Mouse (Mus musculus) Patski (cell line): Measurements from ENCODE around the gene Atp13a2. TPM values are rescaled to one million over a fixed set of nuclear protein-coding genes. Genes with fewer than 3 reads are reported as not detected.
A peak's percentile ranks its signal among the peaks of the same experiment; 100 is the strongest.

ENCODE experiments used
- ATAC-seq: fragments of 100-300 bp; one replicate; pipeline ENCODE4 v1.8.0; 2021
- CTCF ChIA-PET: fragments of 350-600 bp; sonication (Branson Sonifier 250); formaldehyde crosslinking; loops from one replicate; lab custom pipeline; 2022; ENCODE audit warnings: inconsistent platforms; lab: Charles Lee
- POLR2A ChIA-PET: fragments of 350-600 bp; sonication (Branson Sonifier 250); formaldehyde crosslinking; loops from one replicate; lab custom pipeline; 2022; ENCODE audit warnings: antibody characterized with exemption, inconsistent platforms; lab: Charles Lee
- DNase-seq: peaks from one replicate; pipeline ENCODE4 v3.0.0-alpha.2; 2011; ENCODE audit warnings: low read depth, low spot score
- H3K27me3 ChIP-seq: fragments of 371-371 bp; one replicate; pipeline ENCODE4 v1.5.1; 2021
- CTCF ChIP-seq: fragments of 100-300 bp; IDR thresholded peaks from one replicate; pipeline ENCODE4 v1.5.1; 2021
- in situ Hi-C: fragments of 300-500 bp; cut with MboI; formaldehyde crosslinking; loops from 3 replicates; pipeline ENCODE4 v1.11.1; 2018; ENCODE audit warnings: low pct_unique_long_range_greater_than_20kb, mixed read lengths
- polyA plus RNA-seq: library from polyadenylated mRNA; unstranded; gene quantifications from one replicate; pipeline ENCODE4 v1.2.3, GENCODE M21; 2021

Atp13a2 gene
- 42.6 TPM for polyA plus RNA-seq

DNA sequence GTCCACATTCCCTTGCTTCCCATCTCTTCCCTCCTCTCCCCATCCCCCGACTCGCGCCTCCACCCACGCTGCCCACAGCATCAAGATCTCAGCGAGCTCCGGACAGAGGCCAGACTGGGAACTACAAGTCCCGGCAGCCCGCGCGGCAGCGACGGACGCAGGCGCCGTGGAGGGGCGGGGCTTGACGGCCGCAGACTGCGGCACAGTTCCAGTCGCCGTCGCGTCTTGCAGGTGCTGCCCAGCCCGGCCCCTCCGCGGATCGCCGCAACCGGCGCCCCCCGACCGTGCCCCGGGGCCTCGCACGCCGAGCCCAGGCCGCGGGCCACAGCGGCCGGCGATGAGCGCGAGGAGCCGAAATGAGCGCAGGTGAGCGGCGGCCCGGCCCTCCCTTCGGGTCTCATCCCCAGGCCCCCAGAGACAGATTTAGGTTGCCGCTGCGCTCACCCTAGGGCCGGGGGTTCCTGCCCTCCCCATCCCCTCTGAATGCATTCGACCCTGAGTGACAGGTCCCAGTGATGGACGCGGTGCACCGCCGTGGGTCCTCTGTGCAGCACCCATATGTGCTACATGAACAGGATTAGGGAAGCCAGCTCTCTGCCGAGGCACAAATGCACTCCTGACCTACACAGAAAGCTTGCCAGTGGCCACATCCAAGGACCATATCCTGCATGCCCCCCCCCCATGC lies at the start of gene Atp13a2:
Gene Atp13a2, plus strand, starts transcription at position 163 of the 685 bp plus-strand sequence.
- DNase-seq (no peak), ATAC-seq (peak; percentile 58)
- no peak for TF ChIP-seq CTCF
- POLR2A ChIA-PET: no interaction called here
- H3K27me3 ChIP-seq: no peaks in the 10 kb centered on the region
- in situ Hi-C loops: no loop called here
- CTCF ChIA-PET: no interaction called here

DNA sequence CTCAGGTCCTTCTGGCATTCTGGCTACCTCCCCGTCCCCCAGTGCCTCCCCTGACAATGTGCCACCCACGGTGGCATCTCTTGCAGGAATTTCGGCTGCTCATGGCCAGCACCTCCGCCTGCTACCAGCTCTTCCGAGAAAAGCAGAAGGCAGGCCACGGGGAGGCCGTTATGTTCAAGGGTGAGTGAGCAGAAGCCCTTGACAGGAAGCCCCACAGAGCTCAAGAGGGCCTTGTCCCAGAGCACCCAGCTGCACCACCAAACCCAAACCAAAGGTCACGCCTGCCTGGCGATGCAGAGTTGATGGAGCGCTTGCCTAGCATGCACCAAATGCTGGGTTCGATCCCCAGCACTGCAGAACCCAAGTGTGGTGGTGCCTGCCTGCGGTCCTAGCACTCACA lies 42.3 kb upstream of the Atp13a2 start:
- POLR2A ChIA-PET: no interaction called here
- DNase-seq (peak; percentile 73), ATAC-seq (peak; percentile 65)
- CTCF ChIA-PET: no interaction called here
- TF ChIP-seq CTCF: no peak
- H3K27me3 ChIP-seq: no peaks in the 10 kb centered on the region
- in situ Hi-C loops: no loop called here

DNA sequence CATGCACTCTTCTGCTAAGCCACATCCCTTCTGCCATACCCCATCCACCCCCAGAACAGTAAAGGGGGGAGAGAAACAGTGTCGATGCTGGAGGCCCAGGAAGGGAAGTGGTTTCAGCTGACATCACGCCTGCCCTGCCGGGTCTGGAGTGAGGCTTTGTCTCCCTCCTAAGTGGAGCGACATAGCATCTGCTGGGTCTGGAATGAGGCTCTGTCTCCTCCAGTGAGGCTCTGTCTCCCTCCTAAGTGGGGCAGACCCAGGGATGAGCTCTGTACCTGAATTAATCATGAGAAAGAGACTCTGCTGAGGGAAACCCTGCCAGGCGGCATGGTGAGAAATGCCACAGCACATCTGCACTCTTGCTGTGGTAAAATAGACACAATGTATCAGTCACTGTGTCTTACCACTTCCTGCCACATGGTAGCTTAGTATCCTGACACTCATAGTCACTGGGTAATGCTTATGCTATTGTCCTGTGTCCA lies 41.7 kb upstream of the Atp13a2 start:
- in situ Hi-C loops: loop anchor here (5.0 kb wide), 1 partner anchor 38 kb away; the partner anchor contains the start of gene Padi2
- POLR2A ChIA-PET: no interaction called here
- ATAC-seq: no peak
- CTCF ChIA-PET: interaction anchor here (0.8 to 1.8 kb wide), 3 partner anchors 13 to 30 kb away, joined by 3 to 7 read pairs (median 3); no protein-coding TSS in a partner anchor
- TF ChIP-seq CTCF: no peak
- DNase-seq: no peak
- H3K27me3 ChIP-seq: no peaks in the 10 kb centered on the region

DNA sequence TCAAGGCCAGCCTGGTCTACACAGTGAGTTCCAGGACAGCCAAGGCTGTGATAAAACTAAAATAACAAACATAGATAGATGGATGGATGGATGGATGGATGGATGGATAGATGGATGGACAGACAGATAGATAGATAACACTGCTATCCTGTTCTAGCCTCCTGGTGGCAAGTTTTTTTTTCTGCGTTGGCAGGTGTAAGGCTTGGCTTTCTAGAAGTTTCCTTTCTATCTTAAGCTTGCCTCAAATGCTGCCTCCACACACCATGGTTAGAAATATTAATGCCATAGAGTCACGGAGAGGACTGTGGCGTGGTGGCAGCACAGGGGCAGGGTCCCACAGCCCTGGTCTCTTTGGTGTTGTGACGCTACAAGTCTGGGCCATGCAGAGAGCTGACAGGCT lies 41.1 kb upstream of the Atp13a2 start:
- DNase-seq: no peak
- no peaks in the 10 kb centered on the region for H3K27me3 ChIP-seq
- no peak for TF ChIP-seq CTCF
- ChIA-PET POLR2A (no interaction called here), CTCF (interaction anchor here (0.8 to 1.8 kb wide), 4 partner anchors 12 to 244 kb away, joined by 3 to 7 read pairs (median 4); no protein-coding TSS in a partner anchor)
- ATAC-seq: no peak
- in situ Hi-C loops: loop anchor here (5.0 kb wide), 1 partner anchor 38 kb away; the partner anchor contains the start of gene Padi2

DNA sequence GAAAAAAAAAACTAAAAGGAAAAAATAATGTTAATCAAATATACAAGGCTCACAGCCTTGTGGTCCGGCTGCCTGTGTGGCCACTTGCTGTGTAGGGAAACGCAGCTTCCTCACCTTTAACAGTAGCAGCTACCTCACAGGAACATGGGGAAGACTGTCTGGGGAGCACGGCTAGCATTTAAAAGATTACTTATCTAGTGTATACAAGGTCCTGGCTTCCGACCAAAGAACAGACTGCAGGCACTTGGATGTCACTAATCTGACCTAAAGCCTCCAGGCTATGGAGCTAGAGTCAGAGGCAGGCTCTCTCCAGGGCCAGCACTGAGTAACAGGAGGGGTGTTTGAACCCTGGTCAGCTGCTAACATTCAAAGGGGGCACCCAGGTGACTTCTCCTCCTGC lies 40.6 kb upstream of the Atp13a2 start:
- CTCF ChIA-PET: interaction anchor here (1.0 to 1.8 kb wide), 2 partner anchors 31 to 245 kb away, joined by 4 to 7 read pairs; no protein-coding TSS in a partner anchor
- POLR2A ChIA-PET: no interaction called here
- ATAC-seq: no peak
- H3K27me3 ChIP-seq: no peaks in the 10 kb centered on the region
- no peak for TF ChIP-seq CTCF
- no peak for DNase-seq
- in situ Hi-C loops: loop anchor here (5.0 kb wide), 1 partner anchor 39 kb away; the partner anchor contains the start of gene Padi2

DNA sequence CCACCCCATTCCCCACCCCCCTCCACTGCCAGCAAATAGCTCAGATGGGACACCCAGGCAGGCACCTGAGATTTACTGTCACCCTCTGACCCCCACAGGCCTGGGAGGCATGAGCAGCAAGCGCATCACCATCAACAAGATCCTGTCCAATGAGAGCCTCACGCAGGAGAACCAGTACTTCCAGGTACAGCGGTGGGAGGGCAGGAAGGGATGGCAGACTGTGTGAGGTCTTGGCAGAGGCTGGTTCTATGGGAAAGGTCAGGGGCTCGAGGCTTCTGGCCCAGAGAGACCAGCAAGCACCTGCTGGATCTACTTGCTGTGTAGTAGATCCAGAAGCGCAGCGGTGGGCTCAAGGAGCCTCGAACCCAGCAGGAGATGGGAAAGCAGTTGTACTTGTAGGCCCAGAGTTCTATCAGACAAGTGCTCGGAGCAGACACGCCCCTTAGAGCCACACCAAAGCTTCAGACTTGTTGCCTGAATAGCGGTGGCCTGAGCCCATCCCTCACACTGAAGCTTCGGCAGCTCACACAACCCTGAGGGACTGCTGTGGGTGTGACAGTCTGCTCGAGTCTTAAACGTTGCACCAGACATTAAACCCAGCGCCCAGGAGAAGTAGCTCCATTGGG lies 40.0 kb upstream of the Atp13a2 start:
- H3K27me3 ChIP-seq: no peaks in the 10 kb centered on the region
- in situ Hi-C loops: loop anchor here (5.0 kb wide), 1 partner anchor 39 kb away; the partner anchor contains the start of gene Padi2
- no peak for DNase-seq
- no peak for ATAC-seq
- TF ChIP-seq CTCF: no peak
- CTCF ChIA-PET: interaction anchor here (1.0 kb wide), 1 partner anchor 245 kb away, joined by 4 read pairs; no protein-coding TSS in a partner anchor
- POLR2A ChIA-PET: no interaction called here

DNA sequence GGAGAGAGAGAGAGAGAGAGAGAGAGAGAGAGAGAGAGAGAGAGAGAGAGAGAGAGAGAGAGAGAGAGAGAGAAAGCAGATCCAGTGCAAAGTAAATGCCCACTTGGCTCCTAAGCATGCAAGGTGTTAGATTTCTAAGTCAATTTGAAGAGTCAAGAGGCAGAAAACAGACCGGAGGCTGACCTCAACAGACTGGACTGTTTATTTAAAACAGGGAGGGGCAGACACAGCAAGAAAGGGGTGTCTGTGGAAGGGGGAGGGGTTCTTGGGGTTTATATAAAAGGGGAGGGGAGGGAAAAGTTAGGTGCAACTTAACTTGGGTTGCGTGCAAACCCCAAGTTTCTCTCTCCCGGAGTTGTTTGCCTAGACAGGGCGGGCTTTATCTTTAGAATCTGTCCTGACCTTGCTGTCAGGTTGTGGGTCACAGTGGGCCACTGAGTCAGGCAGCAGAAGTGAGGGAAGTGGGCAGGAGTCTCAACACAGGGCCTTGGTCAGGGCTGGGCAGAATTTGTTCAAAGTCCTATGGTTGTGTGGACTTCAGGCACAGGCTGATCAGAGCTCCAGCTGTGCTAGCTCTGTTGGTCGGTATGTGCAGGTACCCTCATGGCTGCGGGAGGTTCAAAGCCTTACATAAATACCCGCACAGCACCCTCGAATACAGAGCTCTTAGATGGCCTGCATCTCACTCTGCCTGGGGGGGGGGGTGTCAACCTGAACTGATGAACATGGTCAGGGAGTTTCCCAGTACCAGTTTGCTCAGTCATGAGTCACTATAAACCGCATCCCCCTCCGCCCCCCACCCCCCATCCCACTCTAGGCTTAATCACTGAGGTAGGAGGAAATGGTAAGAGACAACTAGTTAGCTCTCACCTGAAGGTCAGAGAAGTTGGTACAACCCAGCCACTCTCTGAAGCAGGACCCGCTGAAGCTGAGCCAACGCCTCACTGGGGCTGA lies 38.9 kb upstream of the Atp13a2 start:
- DNase-seq (no peak), ATAC-seq (no peak)
- ChIA-PET POLR2A (interaction anchor here (0.6 kb wide), 1 partner anchor 275 kb away, joined by 3 read pairs; no protein-coding TSS in a partner anchor), CTCF (no interaction called here)
- in situ Hi-C loops: loop anchor here (5.0 kb wide), 1 partner anchor 40 kb away; the partner anchor contains the start of gene Padi2
- TF ChIP-seq CTCF: no peak
- H3K27me3 ChIP-seq: no peaks in the 10 kb centered on the region

DNA sequence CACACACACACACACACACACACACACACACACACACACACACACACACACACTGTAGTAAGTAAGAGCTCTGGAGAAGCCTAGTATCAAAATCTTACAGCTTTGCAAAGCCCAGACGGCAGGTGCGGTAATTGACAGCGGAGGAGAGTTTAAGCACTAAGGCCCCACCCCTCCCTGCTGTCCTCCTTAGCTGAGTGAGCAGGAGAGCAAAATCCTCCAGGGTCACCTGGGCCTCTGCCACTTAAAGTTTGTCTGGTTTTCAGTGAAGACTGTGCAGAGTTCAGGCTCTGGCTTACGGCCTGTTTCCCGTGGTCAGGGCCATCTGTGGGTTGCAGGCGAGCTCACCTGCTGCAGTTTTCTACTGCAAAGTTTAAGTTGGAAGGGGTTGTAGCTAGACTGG lies 38.2 kb upstream of the Atp13a2 start:
- POLR2A ChIA-PET: interaction anchor here (0.7 kb wide), 1 partner anchor 32 kb away, joined by 3 read pairs; no protein-coding TSS in a partner anchor
- CTCF ChIA-PET: no interaction called here
- no peak for ATAC-seq
- TF ChIP-seq CTCF: no peak
- H3K27me3 ChIP-seq: no peaks in the 10 kb centered on the region
- no peak for DNase-seq
- in situ Hi-C loops: loop anchor here (5.0 kb wide), 1 partner anchor 41 kb away; the partner anchor contains the start of gene Padi2

DNA sequence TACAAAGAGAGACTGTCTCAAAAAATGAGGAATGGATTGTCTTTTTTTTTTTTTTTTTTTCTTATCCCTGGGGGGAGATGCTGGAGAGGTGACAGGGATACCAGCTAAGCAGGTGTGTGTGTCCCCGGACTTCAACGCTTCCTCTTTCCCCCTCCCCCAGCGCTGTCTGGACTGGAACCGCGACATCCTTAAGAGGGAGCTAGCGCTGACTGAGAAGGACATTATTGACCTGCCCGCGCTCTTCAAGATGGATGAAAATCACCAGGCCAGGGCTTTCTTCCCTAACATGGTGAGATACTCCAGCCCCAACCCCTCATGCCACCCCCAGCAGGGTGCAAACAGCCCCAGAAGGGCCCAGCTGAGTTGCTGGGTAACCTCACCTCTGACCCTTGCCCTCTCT lies 37.6 kb upstream of the Atp13a2 start:
- no peaks in the 10 kb centered on the region for H3K27me3 ChIP-seq
- DNase-seq (no peak), ATAC-seq (no peak)
- in situ Hi-C loops: loop anchor here (5.0 kb wide), 1 partner anchor 42 kb away; the partner anchor contains the start of gene Padi2
- no peak for TF ChIP-seq CTCF
- CTCF ChIA-PET: no interaction called here
- POLR2A ChIA-PET: interaction anchor here (0.7 kb wide), 2 partner anchors 32 to 173 kb away, joined by 3 read pairs; no protein-coding TSS in a partner anchor
